In the genomic region with DNA sequence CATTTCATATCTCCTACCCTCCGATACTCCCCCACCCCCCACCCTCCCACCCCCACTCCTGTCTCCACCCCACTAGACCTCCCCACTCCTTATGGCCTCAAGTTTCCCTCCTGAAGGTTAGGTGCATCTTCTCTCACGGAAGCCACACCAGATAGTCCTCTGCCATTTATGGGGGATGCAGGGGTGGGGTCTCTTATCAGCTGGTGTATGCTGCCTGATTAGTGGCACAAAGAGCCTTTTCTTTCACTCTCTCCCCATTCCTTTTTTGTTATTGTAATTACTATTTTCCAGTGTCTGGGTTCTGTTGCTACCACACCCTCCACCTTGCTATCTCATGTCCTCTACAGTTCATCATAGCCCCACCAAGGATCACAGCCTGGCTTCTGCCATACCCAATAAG, we compare ENCODE assay signal across 20 mouse cellular contexts.
DNase-seq lines count a peak whose midpoint lies in the region; ATAC-seq and TF ChIP-seq lines count a peak whose summit lies in the region.
"Had no signal": no experiment of that assay in that cellular context is flagged by ENCODE, and none has a peak within 500 bp of the region (broad histone marks: within the 10 kb centered on the region; RNA-seq: fewer than 3 reads in every experiment).

No protein-coding gene starts in this region.

- no peak overlapping the region for H3K4me2 ChIP-seq in heart, embryonic 12.5 days
- peak overlapping the region; percentile 46 for H3K4me2 ChIP-seq in liver, postnatal 0 days (ENCODE audit: low read depth, low read length)
- H3K4me2 ChIP-seq: heart, embryonic 15.5 days; neural tube, embryonic 15.5 days had no signal

- WGBS in heart, embryonic 12.5 days, result 22% methylated on average over 2 of the region's 2 CpGs
- 33% methylated on average over 2 of the region's 2 CpGs for WGBS in liver, postnatal 0 days (ENCODE audit: insufficient replicate concordance)

- H3K36me3 ChIP-seq in heart, embryonic 12.5 days, result no peaks in the 10 kb centered on the region
- no peaks in the 10 kb centered on the region for H3K36me3 ChIP-seq in liver, postnatal 0 days (replicated peaks; ENCODE audit: insufficient read depth, low read length)
- H3K36me3 ChIP-seq: heart, embryonic 15.5 days; neural tube, embryonic 15.5 days had no signal

- no peaks in the 10 kb centered on the region for H3K27me3 ChIP-seq in heart, embryonic 12.5 days (replicated peaks)
- H3K27me3 ChIP-seq in liver, postnatal 0 days (ENCODE audit: insufficient read depth, low read length), result no peaks in the 10 kb centered on the region
- H3K27me3 ChIP-seq: CH12.LX; heart, embryonic 15.5 days; neural tube, embryonic 15.5 days; Patski had no signal

- peaks cover 56% of the 10 kb centered on the region for H3K4me1 ChIP-seq in heart, embryonic 12.5 days (replicated peaks)
- H3K4me1 ChIP-seq in liver, postnatal 0 days (ENCODE audit: insufficient read depth), result peaks cover 38% of the 10 kb centered on the region

- no peaks in the 10 kb centered on the region for H3K9me3 ChIP-seq in heart, embryonic 12.5 days (replicated peaks)
- no peaks in the 10 kb centered on the region for H3K9me3 ChIP-seq in liver, postnatal 0 days (ENCODE audit: low read length)
- H3K9me3 ChIP-seq: heart, embryonic 15.5 days; neural tube, embryonic 15.5 days had no signal

- H3K27ac ChIP-seq in heart, embryonic 12.5 days (ENCODE audit: poor library complexity, severe bottlenecking), result peak overlapping the region; percentile 39; the same call in 1 of the 2 replicates
- peak overlapping the region; percentile 5; the same call in 1 of the 2 replicates for H3K27ac ChIP-seq in liver, postnatal 0 days (ENCODE audit: low read depth)
- H3K27ac ChIP-seq: heart, embryonic 15.5 days; left cerebral cortex, adult 2 months; neural tube, embryonic 15.5 days had no signal

- H3K9ac ChIP-seq in heart, embryonic 12.5 days, result no peak overlapping the region
- H3K9ac ChIP-seq in liver, postnatal 0 days (replicated peaks), result no peak overlapping the region
- H3K9ac ChIP-seq: heart, embryonic 15.5 days; neural tube, embryonic 15.5 days had no signal

- TF ChIP-seq EP300 in liver, postnatal 0 days (IDR thresholded peaks at IDR 0.05; ENCODE audit: low read depth), result no peak

- no peak for TF ChIP-seq CTCF in liver, postnatal 0 days (IDR thresholded peaks at IDR 0.05; ENCODE audit: low read depth)

- peak; percentile 31; the same call in 1 of the 2 replicates for ATAC-seq in heart, embryonic 12.5 days (ENCODE audit: insufficient number of reproducible peaks, low FRiP score)
- ATAC-seq in liver, postnatal 0 days, result peak; percentile 35
- ATAC-seq: hindbrain, embryonic 16.5 days; midbrain, embryonic 16.5 days; Patski had no signal

- H3K4me3 ChIP-seq in heart, embryonic 12.5 days, result no peak overlapping the region
- H3K4me3 ChIP-seq in liver, postnatal 0 days (ENCODE audit: low read depth, low read length), result no peak overlapping the region
- H3K4me3 ChIP-seq: heart, embryonic 15.5 days; left cerebral cortex, adult 2 months; neural tube, embryonic 15.5 days had no signal

- intact Hi-C loops in heart, postnatal 36 days (cut with DNase I), result no loop called here

- DNase-seq in heart, postnatal 36 days, result no peak
- DNase-seq in ZHBTc4 (ENCODE audit: low read depth, low spot score) (peak; percentile 66), liver (peak; percentile 62)
- DNase-seq in liver, postnatal 0 days, result no peak
- DNase-seq in layer of hippocampus, adult 11-12 months (ENCODE audit: low spot score), result no peak
- no peak for DNase-seq in cerebellum, adult 9-10 months
- no peak for DNase-seq in left cerebral cortex, adult 8-10 months (ENCODE audit: low spot score in 2 of 2)
- DNase-seq: cerebellum, adult 9-11 months; kidney, adult 18-20 months; kidney, postnatal 10 days; lung, adult 2 months; right cerebral cortex, postnatal 14 days had no signal

Comparison
In these comparisons a context has a peak if more than half of its experiments do, and no peak if none do; other contexts are left out.
1. DNase-seq: peak in ZHBTc4 (single experiment) and liver (single experiment); none in heart, postnatal 36 days (0 of 2), liver, postnatal 0 days (single experiment), layer of hippocampus, adult 11-12 months (single experiment), cerebellum, adult 9-10 months (single experiment) and left cerebral cortex, adult 8-10 months (0 of 2).